ENCODE assay signal across 10 mouse cellular contexts in the genomic region with DNA sequence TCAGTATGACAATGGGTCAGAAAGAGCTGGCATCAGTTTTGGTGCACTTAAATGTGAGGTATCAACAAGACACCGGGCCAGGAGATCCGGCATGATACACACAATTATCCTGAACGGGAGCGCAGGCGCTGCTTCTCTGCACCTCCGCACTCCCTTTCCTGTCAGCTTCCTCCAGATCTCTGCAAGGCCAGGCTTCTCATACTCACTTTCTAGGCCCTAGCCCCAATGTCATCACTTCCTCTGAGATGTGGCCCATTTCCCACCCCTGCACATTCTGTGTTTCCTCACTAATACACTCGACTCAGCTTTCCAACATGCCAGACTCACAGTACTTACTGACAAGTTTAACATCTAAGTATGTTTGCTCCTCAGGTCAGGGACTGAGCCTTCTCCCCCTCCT. TPM values are rescaled to one million over a fixed set of nuclear protein-coding genes. Genes with fewer than 3 reads are reported as not detected.
A peak's percentile ranks its signal among the peaks of the same experiment; 100 is the strongest.
DNase-seq lines count a peak whose midpoint lies in the region; ATAC-seq and TF ChIP-seq lines count a peak whose summit lies in the region.
"Had no signal": no experiment of that assay in that cellular context is flagged by ENCODE, and none has a peak within 500 bp of the region (broad histone marks: within the 10 kb centered on the region; RNA-seq: fewer than 3 reads in every experiment).

No protein-coding gene starts in this region.

- no peak for ATAC-seq in embryonic facial prominence, embryonic 15.5 days (ENCODE audit: insufficient number of reproducible peaks, low FRiP score, low TSS enrichment, low read depth)
- ATAC-seq in heart, postnatal 0 days (ENCODE audit: insufficient read depth, low read depth) = no peak; the same call in 1 of the 2 replicates

- H3K4me2 ChIP-seq in embryonic facial prominence, embryonic 15.5 days (replicated peaks) = no peak overlapping the region
- H3K4me2 ChIP-seq in heart, postnatal 0 days (ENCODE audit: low read depth, low read length) = no peak overlapping the region
- H3K4me2 ChIP-seq: limb, embryonic 15.5 days; neural tube, embryonic 15.5 days had no signal

- DNase-seq in embryonic facial prominence, embryonic 10.5 days (ENCODE audit: low spot score) = no peak
- peak; percentile 53 to 56 for DNase-seq in B cell, adult 2 months
- no peak for DNase-seq in heart, postnatal 0 days (ENCODE audit: low spot score)
- DNase-seq in right cerebral cortex, postnatal 25 days = no peak
- DNase-seq in embryo, embryonic 10 days (ENCODE audit: low spot score) = no peak
- no peak for DNase-seq in retina, embryonic 14.5 days (ENCODE audit: low spot score)

- 0 out of 2 replicates have a peak overlapping the region, but pooled peaks have one; percentile 12 for H3K27ac ChIP-seq in embryonic facial prominence, embryonic 15.5 days (replicated peaks)
- H3K27ac ChIP-seq in embryonic facial prominence, embryonic 10.5 days (replicated peaks) = no peak overlapping the region
- peak overlapping the region; percentile 49 for H3K27ac ChIP-seq in heart, postnatal 0 days (ENCODE audit: low read depth)
- H3K27ac ChIP-seq: neural tube, embryonic 15.5 days had no signal

- TF ChIP-seq CTCF in heart, postnatal 0 days (IDR thresholded peaks at IDR 0.05; ENCODE audit: low read depth) = no peak

- TF ChIP-seq EP300 in heart, postnatal 0 days (IDR thresholded peaks at IDR 0.05; ENCODE audit: low read depth) = no peak

- H3K9me3 ChIP-seq in embryonic facial prominence, embryonic 15.5 days (replicated peaks) = no peaks in the 10 kb centered on the region
- no peaks in the 10 kb centered on the region for H3K9me3 ChIP-seq in embryonic facial prominence, embryonic 10.5 days
- no peaks in the 10 kb centered on the region for H3K9me3 ChIP-seq in heart, postnatal 0 days (replicated peaks; ENCODE audit: control insufficient read depth, low read length)
- no peaks in the 10 kb centered on the region for H3K9me3 ChIP-seq in megakaryocyte, embryonic 14.5 days
- H3K9me3 ChIP-seq: limb, embryonic 15.5 days; neural tube, embryonic 15.5 days had no signal

- 83% methylated on average over 7 of the region's 7 CpGs for WGBS in embryonic facial prominence, embryonic 15.5 days
- WGBS in embryonic facial prominence, embryonic 10.5 days = 87% methylated on average over 7 of the region's 7 CpGs
- WGBS in heart, postnatal 0 days = 55% methylated on average over 7 of the region's 7 CpGs

- H3K4me1 ChIP-seq in embryonic facial prominence, embryonic 15.5 days = peaks cover 9% of the 10 kb centered on the region
- peaks cover 20% of the 10 kb centered on the region for H3K4me1 ChIP-seq in embryonic facial prominence, embryonic 10.5 days
- peaks cover 44% of the 10 kb centered on the region for H3K4me1 ChIP-seq in heart, postnatal 0 days (ENCODE audit: control insufficient read depth, insufficient read depth)
- peaks cover 93% of the 10 kb centered on the region for H3K4me1 ChIP-seq in megakaryocyte, embryonic 14.5 days
- H3K4me1 ChIP-seq: neural tube, embryonic 15.5 days had no signal

- no peak overlapping the region for H3K9ac ChIP-seq in embryonic facial prominence, embryonic 15.5 days
- no peak overlapping the region for H3K9ac ChIP-seq in heart, postnatal 0 days (replicated peaks; ENCODE audit: low read depth, low read length)
- H3K9ac ChIP-seq: limb, embryonic 15.5 days; neural tube, embryonic 15.5 days had no signal

- no peak overlapping the region for H3K4me3 ChIP-seq in embryonic facial prominence, embryonic 15.5 days (replicated peaks)
- H3K4me3 ChIP-seq in embryonic facial prominence, embryonic 10.5 days = no peak overlapping the region
- no peak overlapping the region for H3K4me3 ChIP-seq in heart, postnatal 0 days (ENCODE audit: low read depth, low read length)
- peak overlapping the region; percentile 84 for H3K4me3 ChIP-seq in megakaryocyte, embryonic 14.5 days (replicated peaks)
- H3K4me3 ChIP-seq: limb, embryonic 15.5 days; neural tube, embryonic 15.5 days had no signal

- H3K27me3 ChIP-seq in embryonic facial prominence, embryonic 15.5 days = no peaks in the 10 kb centered on the region
- no peaks in the 10 kb centered on the region for H3K27me3 ChIP-seq in embryonic facial prominence, embryonic 10.5 days (replicated peaks; ENCODE audit: low read depth, poor library complexity, severe bottlenecking)
- no peaks in the 10 kb centered on the region for H3K27me3 ChIP-seq in heart, postnatal 0 days (ENCODE audit: control insufficient read depth, insufficient read depth, low read length)
- H3K27me3 ChIP-seq in megakaryocyte, embryonic 14.5 days (replicated peaks) = no peaks in the 10 kb centered on the region
- H3K27me3 ChIP-seq: limb, embryonic 15.5 days; neural tube, embryonic 15.5 days had no signal

- H3K36me3 ChIP-seq in embryonic facial prominence, embryonic 15.5 days = no peaks in the 10 kb centered on the region
- H3K36me3 ChIP-seq in embryonic facial prominence, embryonic 10.5 days (replicated peaks) = no peaks in the 10 kb centered on the region
- H3K36me3 ChIP-seq in heart, postnatal 0 days (replicated peaks; ENCODE audit: control insufficient read depth, insufficient read depth, low read length) = no peaks in the 10 kb centered on the region
- peaks cover 17% of the 10 kb centered on the region for H3K36me3 ChIP-seq in megakaryocyte, embryonic 14.5 days (replicated peaks; ENCODE audit: low read length)
- H3K36me3 ChIP-seq: limb, embryonic 15.5 days; neural tube, embryonic 15.5 days had no signal

RNA-seq across cellular contexts. Expression of a gene that starts 11.1 kb away (rescaled TPM):
- polyA plus RNA-seq in embryonic facial prominence, embryonic 15.5 days (2015; fragmentation: Nextera tagmentation; extraction: Ambion mirVana) = 80.2 and 81.4 TPM in 2 replicates
- 47.6 and 49.0 TPM in 2 replicates for polyA plus RNA-seq in embryonic facial prominence, embryonic 10.5 days (2016; fragmentation: Nextera tagmentation; extraction: Ambion mirVana)
- 37.4 and 44.2 TPM in 2 replicates for total RNA-seq in heart, postnatal 0 days (2014; rRNA removed; ENCODE audit: low replicate concordance)
- polyA plus RNA-seq in heart, postnatal 0 days (2015; fragmentation: Nextera tagmentation; extraction: Ambion mirVana) = 55.1 and 63.4 TPM in 2 replicates
- polyA plus RNA-seq in megakaryocyte, embryonic 14.5 days (2012; ENCODE audit: insufficient read depth, low replicate concordance) = 60.1 and 80.6 TPM in 2 replicates

Comparison
In these comparisons a context has a peak if more than half of its experiments do, and no peak if none do; other contexts are left out.
1. DNase-seq: peak in B cell, adult 2 months (2 of 2); none in embryonic facial prominence, embryonic 10.5 days (single experiment), heart, postnatal 0 days (single experiment), right cerebral cortex, postnatal 25 days (single experiment), embryo, embryonic 10 days (single experiment) and retina, embryonic 14.5 days (single experiment).